Mouse (Mus musculus) embryonic facial prominence, embryonic 10.5 days (tissue): Measurements from ENCODE around the gene Gm43302. TPM values are rescaled to one million over a fixed set of nuclear protein-coding genes. Genes with fewer than 3 reads are reported as not detected.

ENCODE experiments used
- DNase-seq: peaks from one replicate; pipeline ENCODE4 v3.0.0-alpha.2; 2017; ENCODE audit warnings: low spot score
- H3K27ac ChIP-seq: fragments of 300-500 bp; sonication (generic); replicated peaks from 2 replicates; pipeline ENCODE4 v1.5.1; 2016; ENCODE audit warnings: mild to moderate bottlenecking
- H3K27me3 ChIP-seq: fragments of 300-500 bp; sonication (generic); replicated peaks from 2 replicates; pipeline ENCODE4 v1.6.1; 2016; ENCODE audit warnings: low read depth, mild to moderate bottlenecking; ENCODE audit not compliant: poor library complexity, severe bottlenecking
- H3K36me3 ChIP-seq: fragments of 300-500 bp; sonication (generic); replicated peaks from 2 replicates; pipeline ENCODE4 v1.6.1; 2016; ENCODE audit warnings: mild to moderate bottlenecking, moderate library complexity
- H3K4me1 ChIP-seq: fragments of 300-500 bp; sonication (generic); 2 replicates; pipeline ENCODE4 v1.6.1; 2016
- H3K4me3 ChIP-seq: fragments of 300-500 bp; sonication (generic); 2 replicates; pipeline ENCODE4 v1.5.1; 2016; ENCODE audit warnings: mild to moderate bottlenecking, moderate library complexity
- H3K9me3 ChIP-seq: fragments of 300-500 bp; sonication (generic); 2 replicates; pipeline ENCODE4 v1.6.1; 2016; ENCODE audit warnings: mild to moderate bottlenecking
- polyA plus RNA-seq: library from polyadenylated mRNA; unstranded; fragments of >200 nt; fragmentation: Nextera tagmentation; extraction: Ambion mirVana; gene quantifications from 2 replicates; pipeline ENCODE4 v1.2.1, GENCODE M21; 2016

Gm43302 gene
- polyA plus RNA-seq, 1 experiment from 2014 or later = not detected

GRCm38 (mm10) chr5:105181446-105181845, 112.0 kb downstream of the Gm43302 start:
- no peaks in the 10 kb centered on the region for H3K4me1 ChIP-seq
- H3K4me3 ChIP-seq = no peak overlapping the region
- no peak for DNase-seq
- no peaks in the 10 kb centered on the region for H3K36me3 ChIP-seq
- no peaks in the 10 kb centered on the region for H3K27me3 ChIP-seq
- H3K27ac ChIP-seq = no peak overlapping the region
- no peaks in the 10 kb centered on the region for H3K9me3 ChIP-seq

Other genes with a start within 250 kb of the Gm43302 start
- 0.77 and 0.85 TPM in 2 replicates for gene Gbp9, start 154.2 kb downstream of the Gm43302 start, polyA plus RNA-seq
- gene Gbp8, start 154.2 kb downstream of the Gm43302 start, polyA plus RNA-seq = 0.29 and 0.70 TPM in 2 replicates
- 0.21 and 0.40 TPM in 2 replicates for gene Gbp4, start 154.1 kb downstream of the Gm43302 start, polyA plus RNA-seq
- 0.10 and 0.30 TPM in 2 replicates for gene Gbp10, start 54.2 kb downstream of the Gm43302 start, polyA plus RNA-seq
- gene Gbp6, start within 50 bp of the Gm43302 start, polyA plus RNA-seq = 0.24 and 0.47 TPM in 2 replicates
- gene Lrrc8b, start 122.1 kb upstream of the Gm43302 start, polyA plus RNA-seq = 6.1 and 6.4 TPM in 2 replicates
- gene Lrrc8c, start 225.7 kb upstream of the Gm43302 start, polyA plus RNA-seq = 10.8 and 12.6 TPM in 2 replicates